Mouse (Mus musculus) layer of hippocampus, adult 11-12 months (tissue): ENCODE results near the gene Camsap3.
A peak's percentile ranks its signal among the peaks of the same experiment; 100 is the strongest.

Experiments used
- DNase-seq: peaks from one replicate; pipeline ENCODE4 v3.0.0; 2022; ENCODE audit warnings: low spot score

The Camsap3 gene

GRCm38 (mm10) chr8:3600401-3600800, 13.3 kb downstream of the Camsap3 start:
- DNase-seq: no peak

DNA sequence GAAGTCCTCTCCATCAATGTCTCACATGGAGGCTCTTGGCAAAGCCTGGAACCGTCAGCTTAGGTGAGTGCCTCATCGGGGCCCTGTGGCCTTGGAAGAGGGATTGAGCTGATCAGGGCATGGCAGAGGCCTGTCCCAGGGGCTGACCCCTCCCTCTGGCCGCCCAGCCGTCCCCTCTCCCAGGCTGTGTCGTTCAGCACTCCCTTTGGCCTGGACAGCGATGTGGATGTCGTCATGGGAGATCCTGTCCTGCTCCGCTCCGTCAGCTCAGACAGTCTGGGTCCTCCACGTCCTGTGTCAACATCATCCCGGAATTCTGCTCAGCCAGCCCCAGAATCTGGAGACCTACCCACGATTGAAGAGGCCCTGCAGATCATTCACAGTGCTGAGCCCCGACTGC, 16.3 kb downstream of the Camsap3 start:
- DNase-seq: no peak

DNA sequence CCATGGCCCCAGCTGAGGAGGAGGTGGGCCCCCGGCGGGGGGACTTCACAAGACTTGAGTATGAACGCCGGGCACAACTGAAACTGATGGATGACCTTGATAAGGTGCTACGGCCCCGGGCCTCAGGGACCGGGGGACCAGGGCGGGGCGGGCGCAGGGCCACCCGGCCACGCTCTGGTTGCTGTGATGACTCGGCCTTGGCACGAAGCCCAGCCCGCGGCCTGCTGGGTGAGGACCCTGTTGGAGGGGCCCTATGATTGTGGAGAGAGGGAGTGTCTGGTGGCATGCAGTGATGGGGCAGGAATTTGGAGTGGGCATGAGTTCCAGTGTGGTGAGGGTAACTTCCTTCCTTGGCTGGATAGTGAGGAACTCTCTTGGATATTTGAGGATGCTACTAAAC, 19.5 kb downstream of the Camsap3 start:
- no peak for DNase-seq

- DNase-seq: no peak
These were observed 20.7 kb downstream of the Camsap3 start for GRCm38 (mm10) chr8:3607822-3608221.

GRCm38 (mm10) chr8:3609046-3609815, 22.1 kb downstream of the Camsap3 start:
- no peak for DNase-seq

DNA sequence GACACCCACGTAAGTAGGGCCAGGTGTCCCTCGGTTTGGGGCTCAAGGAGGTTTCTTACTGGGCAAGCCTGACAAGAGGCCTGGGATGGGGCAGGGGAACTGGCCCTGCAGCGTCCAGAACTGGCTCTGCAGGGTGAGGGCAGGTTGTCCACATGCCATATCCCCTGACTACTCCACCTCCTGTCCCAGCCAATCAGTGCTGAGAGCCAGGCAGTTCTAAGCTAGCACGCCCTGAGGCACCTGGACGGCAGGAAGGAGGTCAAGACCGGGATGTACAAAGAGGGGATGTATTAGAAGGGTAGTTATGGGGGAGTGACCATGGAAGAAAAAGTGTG, 22.7 kb downstream of the Camsap3 start:
- no peak for DNase-seq

GRCm38 (mm10) chr8:3621199-3621970, 34.3 kb downstream of the Camsap3 start, which contains the start of the genes Xab2 and Pet100:
Xab2 (minus strand) TSS chr8:3621316.
Pet100 (plus strand) TSS chr8:3621548.
- DNase-seq: peak; percentile 99

GRCm38 (mm10) chr8:3622119-3622518, 35.0 kb downstream of the Camsap3 start:
- DNase-seq: no peak

GRCm38 (mm10) chr8:3625445-3625844, 38.4 kb downstream of the Camsap3 start, which contains the start of gene Pcp2:
Pcp2 (minus strand) TSS chr8:3625545.
- no peak for DNase-seq

DNA sequence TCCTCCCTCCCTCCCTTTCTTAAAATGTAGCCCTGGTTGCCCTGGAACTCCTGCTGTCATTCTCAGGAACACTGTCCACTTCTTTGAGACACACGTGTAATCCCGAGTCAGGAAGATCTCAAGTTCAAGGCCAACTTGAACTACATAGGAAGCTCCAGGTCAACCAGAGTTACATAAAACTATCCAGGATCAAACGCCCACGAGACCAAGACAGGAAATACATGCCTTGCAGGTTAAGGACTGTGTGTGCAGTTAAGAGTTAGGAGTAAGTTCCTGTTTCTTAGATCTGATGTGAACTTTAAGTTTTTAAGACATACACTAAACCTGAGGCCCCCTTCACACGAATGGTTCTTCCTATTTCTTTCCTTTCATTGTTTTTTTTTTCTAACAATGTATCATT, 39.9 kb downstream of the Camsap3 start:
- no peak for DNase-seq

DNA sequence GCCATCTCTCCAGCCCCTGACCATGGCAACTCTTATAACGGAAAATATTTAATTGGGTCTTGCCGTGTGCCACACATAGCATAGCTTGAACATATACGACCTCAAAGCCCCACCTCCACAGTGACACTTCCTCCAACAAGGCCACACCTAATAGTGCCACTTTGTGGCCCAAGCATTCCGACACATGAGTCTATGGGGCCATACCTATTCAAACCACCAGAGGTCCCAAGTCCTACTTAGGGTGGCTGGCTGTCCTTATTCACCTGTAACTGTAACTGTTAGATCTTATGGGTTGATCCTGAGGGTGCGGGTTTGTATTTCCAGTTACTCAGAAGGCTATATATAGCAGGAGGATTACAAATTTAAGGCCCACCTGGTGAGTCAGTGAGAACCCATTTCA, 40.9 kb downstream of the Camsap3 start:
- no peak for DNase-seq

GRCm38 (mm10) chr8:3630647-3631477, 43.8 kb downstream of the Camsap3 start, which contains the start of gene Stxbp2:
Stxbp2 (plus strand) TSS chr8:3630955.
- DNase-seq: peak; percentile 69

GRCm38 (mm10) chr8:3631478-3631875, 44.4 kb downstream of the Camsap3 start:
- no peak for DNase-seq

- peak; percentile 26 for DNase-seq
These were observed 58.7 kb downstream of the Camsap3 start for GRCm38 (mm10) chr8:3645804-3646203.

GRCm38 (mm10) chr8:3646824-3647531, 59.9 kb downstream of the Camsap3 start:
- no peak for DNase-seq

DNA sequence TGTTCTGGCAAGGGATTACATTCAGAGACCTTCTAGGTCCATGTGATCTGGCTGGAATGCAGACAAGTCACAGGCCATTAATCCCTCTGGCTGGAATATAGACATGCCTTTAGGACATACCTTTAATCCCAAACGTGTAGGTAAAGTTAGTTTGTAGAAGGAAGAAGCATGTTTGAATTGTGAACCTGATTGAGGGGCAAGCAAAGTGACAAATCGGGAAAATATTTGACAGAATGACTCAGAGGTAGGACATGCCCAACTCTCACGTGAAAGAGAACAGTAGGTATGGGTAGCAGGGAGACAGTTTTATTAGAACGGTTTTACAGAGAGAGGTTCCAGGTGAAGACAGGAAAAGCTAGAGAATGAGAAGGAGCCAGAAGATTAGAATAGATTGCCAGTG, 60.5 kb downstream of the Camsap3 start:
- DNase-seq: no peak

- DNase-seq: no peak
These were observed 61.2 kb downstream of the Camsap3 start for GRCm38 (mm10) chr8:3648268-3648667.

- no peak for DNase-seq
These were observed 61.9 kb downstream of the Camsap3 start for GRCm38 (mm10) chr8:3648990-3649389.

GRCm38 (mm10) chr8:3652845-3653244, 65.8 kb downstream of the Camsap3 start:
- DNase-seq: no peak

DNA sequence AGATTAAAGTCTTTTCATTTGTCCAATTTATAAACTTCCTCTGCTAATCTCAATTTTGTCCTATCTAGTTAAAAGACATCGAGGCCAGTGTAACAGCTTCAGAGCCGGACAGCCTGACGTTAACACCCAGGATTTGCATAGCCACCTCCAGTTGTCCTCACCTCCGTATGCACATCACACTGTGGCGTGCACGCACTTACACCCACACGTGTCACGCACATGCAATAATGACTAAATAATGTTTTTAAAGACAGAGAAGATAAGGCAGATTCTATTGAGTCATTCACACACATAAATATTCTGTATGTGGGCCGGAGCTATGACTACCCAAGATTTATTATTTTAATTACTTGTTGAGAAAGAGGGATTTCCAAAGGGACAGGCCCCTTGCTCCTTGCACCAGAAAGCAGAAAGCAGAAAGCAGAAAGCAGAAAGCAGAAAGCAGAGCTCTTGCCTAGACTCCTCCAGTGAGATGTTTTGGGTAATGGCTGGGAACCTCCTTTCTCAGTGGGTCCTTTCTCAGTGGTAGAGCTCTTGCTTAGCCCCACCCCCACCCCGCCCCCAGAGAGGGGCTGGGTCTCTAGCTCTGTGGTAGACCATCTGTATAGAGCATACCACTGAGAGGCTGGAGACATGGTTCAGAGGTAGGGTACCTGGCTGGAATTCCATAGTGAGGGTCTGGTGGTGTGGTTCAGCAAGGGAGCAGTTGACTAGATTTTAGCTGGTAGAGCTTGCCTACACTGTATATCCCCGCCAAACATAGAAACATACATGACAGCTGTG, 67.8 kb downstream of the Camsap3 start:
- DNase-seq: no peak

DNA sequence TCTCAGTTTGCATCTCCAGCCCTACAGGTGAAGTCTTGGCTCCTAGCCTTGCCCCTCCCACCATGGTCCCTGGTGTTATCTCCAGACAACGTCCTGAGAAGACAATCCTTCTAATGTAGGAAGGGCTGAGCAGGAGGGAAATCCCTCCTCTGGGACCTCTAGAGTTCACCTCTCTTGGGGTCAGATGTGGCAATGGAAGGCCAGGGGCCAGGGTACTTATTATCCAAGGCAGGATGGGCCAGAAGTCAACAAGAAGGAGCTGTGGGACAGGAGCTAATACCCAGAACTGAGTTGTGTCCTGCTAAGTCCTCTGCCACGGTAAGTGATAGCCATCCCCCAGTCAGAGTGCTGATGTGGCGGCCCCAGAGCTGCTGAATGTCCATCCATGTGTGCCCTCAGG, 68.4 kb downstream of the Camsap3 start, which contains the start of gene Retn:
Gene Retn (plus strand): TSS at position 245 of the 400 bp plus-strand sequence.
- DNase-seq: no peak
